Mouse (Mus musculus) macrophage (primary cell): Measurements from ENCODE around the gene BC051665. TPM values are rescaled to one million over a fixed set of nuclear protein-coding genes. Genes with fewer than 3 reads are reported as not detected.

Experiments
- H3K27ac ChIP-seq: fragments of 350-480 bp; formaldehyde crosslinking; 2 replicates; pipeline ENCODE4 v1.9.0; 2021
- H3K36me3 ChIP-seq: fragments of 350-480 bp; formaldehyde crosslinking; 2 replicates; pipeline ENCODE4 v1.9.0; 2021; ENCODE audit errors: inconsistent target
- H3K4me3 ChIP-seq: fragments of 350-480 bp; formaldehyde crosslinking; 2 replicates; pipeline ENCODE4 v1.9.0; 2021; ENCODE audit errors: inconsistent target
- H3K79me2 ChIP-seq: fragments of 350-480 bp; formaldehyde crosslinking; 2 replicates; pipeline ENCODE4 v1.9.0; 2021; ENCODE audit errors: inconsistent target
- WGBS: methylation state at CpG from one replicate; pipeline ENCODE4 v1.1.7; 2026; ENCODE audit warnings: inconsistent platforms; ENCODE audit not compliant: missing documents; 5-methylcytosine and 5-hydroxymethylcytosine counted together
- polyA plus RNA-seq: library from polyadenylated mRNA; stranded (reverse); fragments of 250-400 nt; gene quantifications from 3 replicates; pipeline ENCODE4 v1.2.4, GENCODE M21; 2018; ENCODE audit warnings: inconsistent platforms
- total RNA-seq, 78 experiments: library from RNA; depleted of rRNA; stranded (reverse); fragments of 250-400 nt; gene quantifications; 1 replicate in 9 of 78; 2 replicates in 24 of 78; 3 replicates in 43 of 78; 4 replicates in 2 of 78; pipeline ENCODE4 v1.2.4; 2018; ENCODE audit warnings: inconsistent platforms in 56 of 78

The BC051665 gene
- total RNA-seq (2018; cell fraction: chromatin; rRNA removed): not detected
- total RNA-seq (2018; cell fraction: cytosol; rRNA removed): not detected
- not detected for total RNA-seq (2018; cell fraction: nucleus; rRNA removed)
- not detected in 3 replicates for polyA plus RNA-seq

DNA sequence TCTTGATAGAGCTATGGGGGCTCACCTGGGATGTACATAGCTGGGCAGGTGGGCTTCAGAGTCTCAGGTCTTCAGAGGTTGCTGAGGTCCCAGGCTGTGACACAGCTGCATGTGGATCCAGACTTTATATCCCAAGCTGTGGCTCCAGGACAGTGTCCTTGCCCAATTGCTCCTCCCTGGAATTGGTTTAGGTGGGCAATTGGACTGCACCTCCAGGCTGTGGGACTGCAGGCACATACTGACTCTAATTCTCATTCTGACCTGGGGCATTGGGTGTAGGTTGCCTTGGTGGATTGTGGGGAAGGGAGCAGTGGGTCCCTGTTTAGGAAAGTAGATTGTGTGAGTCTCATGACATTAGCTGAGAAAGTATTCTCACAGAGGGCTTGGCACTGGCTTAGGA, at the start of gene BC051665:
BC051665 (minus strand) TSS at position 101 of the 400 bp plus-strand sequence.
- Histone ChIP-seq H3K27ac (no peak within 1 kb of the TSS), H3K79me2 (no peaks in the 10 kb centered on the region), H3K4me3 (no peak within 1 kb of the TSS), H3K36me3 (no peaks in the 10 kb centered on the region)

DNA sequence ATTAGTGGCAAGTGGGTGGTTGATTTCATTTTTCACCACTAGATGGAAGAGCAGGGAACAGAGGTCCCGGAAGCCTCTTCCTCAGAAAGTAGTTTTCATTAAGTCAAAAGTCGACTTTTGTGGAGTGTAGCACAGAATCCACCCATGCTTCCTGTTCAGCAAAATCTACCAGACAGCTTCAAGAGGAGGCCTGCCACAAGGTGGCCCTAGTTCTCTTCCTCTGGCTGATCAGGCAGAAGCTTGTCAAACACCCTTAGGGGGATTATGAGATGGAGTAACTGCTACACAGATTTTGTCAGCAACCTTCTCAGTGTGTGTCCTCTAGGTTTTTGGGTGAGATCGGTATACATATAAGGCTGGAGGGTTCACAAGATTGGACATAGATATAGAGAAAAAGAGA, 39.9 kb upstream of the BC051665 start:
- WGBS: 33% methylated on average over 3 of the region's 3 CpGs
- Histone ChIP-seq H3K4me3 (no peak overlapping the region), H3K36me3 (no peaks in the 10 kb centered on the region), H3K79me2 (no peaks in the 10 kb centered on the region), H3K27ac (no peak overlapping the region)

DNA sequence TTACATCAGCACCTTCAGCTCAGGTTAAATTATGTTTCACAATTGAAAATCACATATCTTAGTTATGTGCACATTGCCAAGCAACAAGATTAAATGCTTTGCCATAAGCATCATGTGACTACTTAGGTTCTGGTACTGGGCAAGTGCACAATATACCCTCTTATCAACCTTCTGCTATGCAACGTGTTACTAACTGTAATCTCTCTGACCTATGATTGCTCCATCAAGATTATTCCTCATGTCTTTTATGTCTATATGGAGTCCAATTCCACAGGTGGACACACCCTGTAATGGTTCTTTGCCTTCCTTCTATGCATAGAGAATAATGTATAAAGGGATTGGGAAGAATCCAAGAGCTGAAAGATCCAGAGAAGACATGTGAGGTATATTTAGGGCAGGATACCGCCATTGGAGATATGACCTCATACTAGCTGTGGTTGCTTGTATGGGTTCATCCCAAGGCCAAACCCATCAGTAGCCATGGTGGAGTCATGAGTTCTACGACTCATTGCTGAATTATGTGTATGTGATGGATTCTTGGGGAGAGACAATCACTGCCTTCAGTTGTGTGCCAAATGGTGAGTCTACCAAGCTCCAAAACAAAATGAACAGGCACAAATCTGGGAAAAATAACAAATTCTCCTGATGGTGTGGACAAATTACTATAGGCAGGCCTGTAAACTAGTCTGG, 34.5 kb upstream of the BC051665 start:
- Histone ChIP-seq H3K79me2 (no peaks in the 10 kb centered on the region), H3K36me3 (no peaks in the 10 kb centered on the region), H3K4me3 (no peak overlapping the region), H3K27ac (no peak overlapping the region)
- 88% methylated on average over 3 of the region's 3 CpGs for WGBS

DNA sequence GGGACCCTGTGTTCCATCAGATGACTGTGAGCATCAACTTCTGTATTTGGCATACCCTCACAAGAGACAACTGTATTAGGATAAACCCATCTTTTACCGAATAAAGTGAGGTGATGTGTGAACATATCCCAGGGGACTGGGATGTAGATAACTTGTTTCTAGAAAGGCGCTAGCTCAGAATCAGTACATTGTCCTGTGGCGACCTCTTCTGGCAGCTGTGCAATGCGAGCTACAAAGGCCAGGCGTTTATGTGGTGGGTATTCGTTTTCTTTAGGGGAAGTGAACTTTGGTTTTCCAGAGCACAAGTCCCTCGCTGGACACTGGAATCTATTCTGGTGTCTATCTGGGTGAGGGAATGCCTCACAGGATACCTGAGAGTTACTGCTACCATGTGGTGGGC, 33.3 kb upstream of the BC051665 start:
- Histone ChIP-seq H3K4me3 (no peak overlapping the region), H3K36me3 (no peaks in the 10 kb centered on the region), H3K79me2 (no peaks in the 10 kb centered on the region), H3K27ac (no peak overlapping the region)
- WGBS: 7% methylated on average over 7 of the region's 7 CpGs

DNA sequence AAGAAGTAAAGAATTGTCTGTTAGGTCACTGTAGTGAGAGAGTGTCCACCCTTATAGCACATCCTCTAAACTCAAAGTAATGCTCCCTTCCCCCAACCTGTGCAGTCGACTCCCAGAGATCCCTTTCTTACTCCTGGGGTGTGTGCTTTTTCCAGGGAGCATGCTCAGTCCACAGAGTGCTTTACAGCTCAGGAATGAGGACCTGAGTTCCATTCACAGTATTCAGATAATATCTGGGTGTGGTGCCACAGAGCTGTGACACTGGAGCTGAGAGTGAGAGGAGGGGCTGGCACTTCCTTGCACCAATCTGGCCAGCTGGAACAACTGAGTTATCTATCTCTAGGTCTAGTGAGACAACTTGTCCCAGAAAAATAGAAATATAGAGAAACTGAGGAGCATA, 27.6 kb upstream of the BC051665 start:
- no peak overlapping the region for H3K4me3 ChIP-seq
- no peak overlapping the region for H3K27ac ChIP-seq
- H3K79me2 ChIP-seq: no peaks in the 10 kb centered on the region
- H3K36me3 ChIP-seq: no peaks in the 10 kb centered on the region
- 40% methylated on average over 1 of the region's 1 CpGs for WGBS

DNA sequence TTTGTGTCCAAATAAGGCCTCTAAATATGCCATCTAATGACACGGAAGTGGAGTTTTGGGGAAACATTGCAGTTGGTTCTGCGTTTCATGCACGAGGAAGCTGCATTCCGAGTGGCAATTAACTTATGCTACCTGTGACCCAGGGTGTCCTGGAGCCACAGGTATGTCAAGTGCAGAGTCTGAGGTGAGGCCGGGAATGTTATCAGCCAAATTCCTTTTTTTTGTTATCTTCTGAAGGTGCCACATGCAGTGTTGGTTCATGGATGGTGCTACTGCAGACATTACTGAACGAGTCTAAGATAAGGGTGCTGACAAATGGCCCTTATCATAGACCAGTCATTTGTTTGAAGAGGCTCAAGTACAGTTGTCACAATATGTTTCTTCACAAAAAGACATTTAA, 26.6 kb upstream of the BC051665 start:
- H3K27ac ChIP-seq: no peak overlapping the region
- no peak overlapping the region for H3K4me3 ChIP-seq
- H3K36me3 ChIP-seq: no peaks in the 10 kb centered on the region
- 88% methylated on average over 6 of the region's 6 CpGs for WGBS
- H3K79me2 ChIP-seq: no peaks in the 10 kb centered on the region

DNA sequence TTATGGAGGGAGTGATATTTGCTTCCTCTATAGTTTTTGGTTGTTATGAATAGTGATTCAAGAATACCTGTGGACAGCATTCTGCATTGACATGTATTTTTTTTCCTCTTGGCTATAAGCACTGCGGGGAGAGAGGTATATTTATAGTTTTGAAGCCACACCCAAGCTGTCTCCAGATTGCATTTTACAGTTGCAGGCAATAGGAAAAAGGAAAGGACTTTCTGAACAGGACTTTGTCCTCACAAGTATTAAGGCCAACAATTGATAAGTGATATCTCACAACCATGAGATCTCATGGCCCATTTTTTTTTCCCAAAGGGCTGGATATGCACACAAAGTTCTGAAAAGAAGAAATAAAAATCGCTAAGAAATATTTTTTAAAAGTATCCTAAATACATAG, 23.5 kb upstream of the BC051665 start:
- Histone ChIP-seq H3K4me3 (no peak overlapping the region), H3K79me2 (no peaks in the 10 kb centered on the region), H3K36me3 (no peaks in the 10 kb centered on the region), H3K27ac (no peak overlapping the region)
- 74% methylated on average over 2 of the region's 2 CpGs for WGBS

DNA sequence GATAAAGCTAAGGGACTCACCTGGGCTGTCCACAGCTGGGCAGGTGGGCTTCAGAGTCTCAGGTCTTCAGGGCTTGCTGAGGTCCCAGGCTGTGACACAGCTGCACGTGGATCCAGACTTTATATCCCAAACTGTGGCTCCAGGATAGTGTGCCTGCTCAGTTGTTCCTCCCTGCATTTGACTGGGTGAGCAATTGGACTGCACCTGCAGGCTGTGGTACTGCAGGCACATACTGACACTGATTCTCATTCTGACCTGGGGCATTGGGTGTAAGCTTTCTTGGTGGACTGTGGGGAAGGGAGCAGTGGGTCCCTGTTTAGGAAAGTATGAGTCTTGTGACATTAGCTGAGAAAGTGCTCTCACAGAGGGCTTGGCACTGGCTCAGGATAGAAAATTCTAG, 16.6 kb upstream of the BC051665 start, which contains the start of gene Ctsll3:
Ctsll3 (minus strand) TSS at position 101 of the 400 bp plus-strand sequence.
- H3K36me3 ChIP-seq: no peaks in the 10 kb centered on the region
- H3K79me2 ChIP-seq: no peaks in the 10 kb centered on the region
- WGBS: 73% methylated on average over 1 of the region's 1 CpGs
- H3K27ac ChIP-seq: no peak within 1 kb of the TSS
- no peak within 1 kb of the TSS for H3K4me3 ChIP-seq

DNA sequence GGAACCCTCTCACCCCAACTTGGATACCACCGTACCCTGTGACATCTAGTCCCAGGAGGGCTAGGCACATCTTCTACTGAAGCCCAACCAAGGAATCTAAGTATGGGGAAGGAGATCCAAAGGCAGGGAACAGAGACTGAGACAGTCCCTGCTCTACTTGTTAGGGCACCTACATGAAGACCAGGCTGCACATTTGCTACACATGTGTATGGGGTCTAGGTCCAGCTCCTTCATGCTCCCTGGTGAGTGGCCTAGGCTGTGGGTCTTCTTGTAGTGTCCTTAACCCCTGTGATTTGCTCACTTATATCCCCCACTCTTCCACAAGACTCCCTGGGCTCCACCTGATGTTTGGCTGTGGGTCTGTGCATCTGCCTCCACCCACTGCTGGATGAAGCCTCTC, 3.3 kb upstream of the BC051665 start:
- Histone ChIP-seq H3K36me3 (no peaks in the 10 kb centered on the region), H3K27ac (no peak overlapping the region), H3K79me2 (no peaks in the 10 kb centered on the region), H3K4me3 (no peak overlapping the region)
- 83% methylated on average over 1 of the region's 1 CpGs for WGBS

DNA sequence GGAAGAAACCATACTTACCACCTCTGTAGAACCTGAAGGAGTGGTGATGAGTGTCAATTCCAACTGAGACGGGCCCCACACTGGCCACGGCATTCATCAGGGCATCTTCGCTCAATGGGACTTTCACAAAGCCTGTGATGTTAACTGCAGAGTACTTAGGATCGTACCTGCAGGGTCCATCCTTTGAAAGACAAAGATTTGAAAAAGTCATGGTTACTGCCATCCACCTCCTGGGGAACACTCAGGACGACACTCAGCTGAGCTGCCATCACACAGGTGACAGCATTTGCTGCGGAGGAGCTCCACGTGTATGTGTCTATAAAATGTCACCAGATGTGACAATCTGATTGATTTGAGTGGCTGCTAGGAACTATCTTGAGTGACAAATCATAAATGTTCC, 2.9 kb downstream of the BC051665 start:
- 91% methylated on average over 7 of the region's 7 CpGs for WGBS
- Histone ChIP-seq H3K36me3 (no peaks in the 10 kb centered on the region), H3K27ac (no peak overlapping the region), H3K4me3 (no peak overlapping the region), H3K79me2 (no peaks in the 10 kb centered on the region)

DNA sequence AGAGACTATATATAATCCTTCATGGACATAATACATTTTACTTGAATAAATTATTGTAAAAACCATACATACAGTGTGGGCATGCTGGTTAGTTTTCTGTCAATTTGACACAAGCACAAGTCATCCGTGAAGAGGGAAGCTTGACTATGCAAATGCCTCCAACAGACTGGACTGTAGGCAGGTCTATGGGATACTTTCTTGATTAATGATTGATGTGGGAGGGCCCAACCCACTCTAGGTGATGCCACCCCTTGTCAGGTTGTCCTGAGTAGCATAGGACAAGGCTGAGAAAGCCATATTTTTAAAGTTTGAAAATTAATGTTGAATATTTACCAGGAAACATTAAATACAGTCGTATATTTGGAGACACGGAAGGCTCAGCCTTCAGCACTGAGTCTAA, 5.6 kb downstream of the BC051665 start:
- H3K36me3 ChIP-seq: no peaks in the 10 kb centered on the region
- no peaks in the 10 kb centered on the region for H3K79me2 ChIP-seq
- no peak overlapping the region for H3K4me3 ChIP-seq
- WGBS: 94% methylated on average over 3 of the region's 3 CpGs
- H3K27ac ChIP-seq: no peak overlapping the region

DNA sequence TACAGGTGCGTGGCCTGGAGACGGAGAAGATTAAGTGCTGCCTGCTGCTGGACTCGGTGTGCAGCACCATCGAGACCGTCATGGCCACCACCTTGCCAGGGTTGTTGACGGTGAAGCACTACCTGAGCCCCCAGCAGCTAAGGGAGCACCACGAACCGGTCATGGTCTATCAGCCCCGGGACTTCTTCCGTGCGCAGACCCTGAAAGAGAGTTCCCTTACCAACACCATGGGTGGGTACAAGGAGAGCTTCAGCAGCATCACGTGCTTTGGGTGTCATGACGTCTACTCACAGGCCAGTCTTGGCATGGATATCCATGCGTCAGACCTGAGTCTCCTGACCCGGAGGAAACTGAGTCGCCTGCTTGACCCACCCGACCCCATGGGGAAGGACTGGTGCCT, 25.0 kb downstream of the BC051665 start:
- H3K27ac ChIP-seq: no peak overlapping the region
- 94% methylated on average over 17 of the region's 17 CpGs for WGBS
- no peak overlapping the region for H3K4me3 ChIP-seq
- H3K36me3 ChIP-seq: peaks cover 8% of the 10 kb centered on the region; the same call in 1 of the 2 replicates
- H3K79me2 ChIP-seq: no peaks in the 10 kb centered on the region

DNA sequence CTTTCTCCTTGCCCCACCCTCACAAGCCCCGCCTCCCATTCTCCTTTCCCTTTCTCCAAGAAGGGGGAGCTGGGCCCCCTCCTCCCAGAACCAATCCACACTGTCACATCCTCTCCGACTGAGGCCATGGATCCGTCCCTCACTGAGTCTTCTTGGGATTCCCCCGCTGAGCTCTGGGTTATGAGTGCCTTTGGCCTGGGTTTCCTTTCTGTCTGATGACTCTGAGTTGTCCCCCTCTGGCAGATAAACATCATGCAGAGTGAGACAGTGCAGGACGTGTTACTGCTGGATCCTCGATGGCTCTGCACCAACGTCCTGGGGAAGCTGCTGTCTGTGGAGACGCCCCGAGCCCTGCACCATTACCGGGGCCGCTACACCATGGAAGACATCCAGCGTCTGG, 25.8 kb downstream of the BC051665 start:
- WGBS: 91% methylated on average over 12 of the region's 12 CpGs
- peaks cover 8% of the 10 kb centered on the region; the same call in 1 of the 2 replicates for H3K36me3 ChIP-seq
- H3K4me3 ChIP-seq: no peak overlapping the region
- no peak overlapping the region for H3K27ac ChIP-seq
- H3K79me2 ChIP-seq: no peaks in the 10 kb centered on the region

DNA sequence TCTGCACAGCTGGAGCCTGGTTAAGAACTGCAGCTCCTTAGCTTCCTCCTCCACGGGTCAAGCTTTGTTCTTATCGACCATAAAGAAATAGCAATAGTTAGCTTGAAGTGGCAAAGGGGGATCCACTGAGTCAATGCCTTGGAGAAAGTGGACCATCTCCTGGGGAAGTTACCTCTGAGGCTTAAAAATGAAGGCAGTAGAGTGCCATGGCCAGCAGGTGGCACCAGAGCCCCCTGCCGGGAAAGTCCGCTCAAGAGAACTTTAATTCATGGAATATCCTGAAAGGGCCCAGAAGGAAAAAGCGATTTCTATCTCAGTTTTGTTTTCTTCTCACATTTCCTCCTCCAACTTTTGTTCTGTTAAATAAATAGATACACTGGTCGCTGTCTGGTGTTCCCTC, 27.0 kb downstream of the BC051665 start:
- H3K27ac ChIP-seq: no peak overlapping the region
- peaks cover 12% of the 10 kb centered on the region; the same call in 1 of the 2 replicates for H3K36me3 ChIP-seq
- WGBS: 50% methylated on average over 6 of the region's 6 CpGs
- H3K79me2 ChIP-seq: no peaks in the 10 kb centered on the region
- no peak overlapping the region for H3K4me3 ChIP-seq

DNA sequence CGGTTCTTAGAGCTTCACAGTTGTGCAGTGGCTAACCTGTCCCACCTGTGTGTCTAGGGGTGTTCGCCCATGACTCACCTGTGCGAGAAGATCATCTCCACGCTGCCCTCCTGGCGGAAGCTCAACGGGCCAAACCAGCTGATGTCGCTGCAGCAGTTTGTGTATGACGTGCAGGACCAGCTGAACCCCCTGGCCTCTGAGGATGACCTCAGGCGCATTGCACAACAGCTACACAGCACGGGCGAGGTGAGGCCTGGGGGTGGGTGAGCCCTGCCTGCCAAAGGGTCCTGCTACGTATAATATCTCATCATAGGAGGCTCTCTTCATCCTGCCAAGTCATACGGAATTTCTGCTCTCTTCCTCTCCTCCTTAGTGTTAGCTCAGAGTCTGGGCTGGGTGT, 28.9 kb downstream of the BC051665 start:
- Histone ChIP-seq H3K79me2 (no peaks in the 10 kb centered on the region), H3K4me3 (no peak overlapping the region), H3K36me3 (peaks cover 29% of the 10 kb centered on the region), H3K27ac (no peak overlapping the region)
- WGBS: 90% methylated on average over 13 of the region's 13 CpGs

DNA sequence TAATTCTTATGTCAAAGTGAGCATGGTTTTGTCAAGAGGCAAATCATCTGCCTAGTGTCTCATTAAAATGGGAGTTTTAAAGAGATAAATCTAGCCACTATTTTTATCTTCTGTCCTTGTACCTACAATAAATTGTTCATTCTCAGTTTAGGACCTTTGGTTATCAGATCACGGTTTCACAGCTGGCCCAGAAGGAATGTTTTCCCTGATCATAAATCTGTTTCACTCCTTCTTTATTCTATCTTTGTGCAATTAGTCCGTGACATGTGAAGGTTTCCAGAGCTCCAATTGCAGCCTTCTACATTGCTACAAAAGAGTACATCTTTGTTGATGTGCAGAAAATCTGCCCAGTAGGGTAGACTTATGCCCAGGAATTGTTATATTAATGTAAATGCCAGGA, 30.9 kb downstream of the BC051665 start:
- 89% methylated on average over 2 of the region's 2 CpGs for WGBS
- Histone ChIP-seq H3K79me2 (no peaks in the 10 kb centered on the region), H3K4me3 (no peak overlapping the region), H3K36me3 (peaks cover 34% of the 10 kb centered on the region), H3K27ac (no peak overlapping the region)
